Mouse (Mus musculus) cerebellum, postnatal 14 days (tissue): ENCODE data around the gene Fbxl18.

Experiments
- DNase-seq, 2 experiments: peaks; one replicate each; pipeline ENCODE4 v3.0.0; 2021; ENCODE audit warnings: mixed read lengths in 2 of 2

Fbxl18 gene

GRCm38 (mm10) chr5:142912739-142913138 is 17.5 kb upstream of the Fbxl18 start:
- DNase-seq = no peak

GRCm38 (mm10) chr5:142912320-142912719 is 17.1 kb upstream of the Fbxl18 start:
- DNase-seq = no peak

GRCm38 (mm10) chr5:142911629-142912028 is 16.4 kb upstream of the Fbxl18 start:
- DNase-seq = no peak

- no peak for DNase-seq
These were observed 14.5 kb upstream of the Fbxl18 start for GRCm38 (mm10) chr5:142909576-142910278.

GRCm38 (mm10) chr5:142908941-142909575 is 13.8 kb upstream of the Fbxl18 start:
- DNase-seq = no peak

- DNase-seq = peak; percentile 70 to 80
These were observed 12.8 kb upstream of the Fbxl18 start for GRCm38 (mm10) chr5:142907803-142908559.

GRCm38 (mm10) chr5:142907048-142907802 is 12.0 kb upstream of the Fbxl18 start:
- DNase-seq = peak; percentile 77 to 80

- peak; percentile 98 for DNase-seq
These were observed 11.4 kb upstream of the Fbxl18 start, which contains the start of gene Actb for GRCm38 (mm10) chr5:142906532-142907047. Gene Actb (minus strand): TSS chr5:142906754.

GRCm38 (mm10) chr5:142905725-142906531 is 10.7 kb upstream of the Fbxl18 start:
- peak; percentile 99 for DNase-seq

GRCm38 (mm10) chr5:142905038-142905695 is 9.9 kb upstream of the Fbxl18 start:
- DNase-seq = no peak

- peak in 1 of 2 experiments; percentile 30 for DNase-seq
These were observed 9.2 kb upstream of the Fbxl18 start for GRCm38 (mm10) chr5:142904208-142905037.

- peak in 1 of 2 experiments; percentile 32 for DNase-seq
These were observed 8.4 kb upstream of the Fbxl18 start for GRCm38 (mm10) chr5:142903470-142904207.

GRCm38 (mm10) chr5:142902506-142903314 is 7.5 kb upstream of the Fbxl18 start:
- no peak for DNase-seq

- DNase-seq = no peak
These were observed 6.8 kb upstream of the Fbxl18 start for GRCm38 (mm10) chr5:142901846-142902505.

- peak in 1 of 2 experiments; percentile 58 for DNase-seq
These were observed 6.2 kb upstream of the Fbxl18 start for GRCm38 (mm10) chr5:142901355-142901802.

GRCm38 (mm10) chr5:142900651-142901050 is 5.4 kb upstream of the Fbxl18 start:
- peak in 1 of 2 experiments; percentile 38 for DNase-seq

GRCm38 (mm10) chr5:142899932-142900533 is 4.8 kb upstream of the Fbxl18 start:
- DNase-seq = no peak
